Mouse (Mus musculus) frontal cortex, postnatal 14 days (tissue): ENCODE results near the gene Gpn1.
"Not testable (repeated sequence)": the region's sequence is repeated elsewhere in the genome, so short reads cannot be mapped to it uniquely, and the experiment has no call there.

Source experiments
- DNase-seq, 2 experiments: peaks; one replicate each; pipeline ENCODE4 v3.0.0; 2022; ENCODE audit warnings: low spot score in 2 of 2

The Gpn1 gene

GRCm38 (mm10) chr5:31494513-31495297, at the start of gene Gpn1:
Gene Gpn1 (plus strand): TSS chr5:31494741.
- peak; percentile 84 to 91 for DNase-seq

GRCm38 (mm10) chr5:31451336-31451735, 43.2 kb upstream of the Gpn1 start:
- DNase-seq, result no peak

GRCm38 (mm10) chr5:31451878-31452561, 42.5 kb upstream of the Gpn1 start, which contains the start of gene Zfp512:
Gene Zfp512 (plus strand): TSS chr5:31452431.
- peak; percentile 86 to 93 for DNase-seq

- no peak for DNase-seq
Measured at GRCm38 (mm10) chr5:31452562-31452878, 42.0 kb upstream of the Gpn1 start.

GRCm38 (mm10) chr5:31452886-31453410, 41.6 kb upstream of the Gpn1 start:
- DNase-seq, result no peak

GRCm38 (mm10) chr5:31467798-31468197, 26.7 kb upstream of the Gpn1 start:
- no peak for DNase-seq

- no peak for DNase-seq
Measured at GRCm38 (mm10) chr5:31469711-31470110, 24.8 kb upstream of the Gpn1 start.

GRCm38 (mm10) chr5:31470334-31470733, 24.2 kb upstream of the Gpn1 start:
- peak in 1 of 2 experiments; percentile 49 for DNase-seq

GRCm38 (mm10) chr5:31480536-31480935, 14.0 kb upstream of the Gpn1 start:
- DNase-seq, result no peak

GRCm38 (mm10) chr5:31485440-31485839, 9.1 kb upstream of the Gpn1 start, which contains the start of gene 4930548H24Rik:
Gene 4930548H24Rik (plus strand): TSS chr5:31485740.
- DNase-seq, result no peak

- no peak for DNase-seq
Measured at GRCm38 (mm10) chr5:31487889-31488288, 6.7 kb upstream of the Gpn1 start.

- no peak for DNase-seq
Measured at GRCm38 (mm10) chr5:31489116-31489769, 5.3 kb upstream of the Gpn1 start.

GRCm38 (mm10) chr5:31492031-31492430, 2.5 kb upstream of the Gpn1 start:
- no peak for DNase-seq

- DNase-seq, result no peak
Measured at GRCm38 (mm10) chr5:31504843-31505242, 10.3 kb downstream of the Gpn1 start.

- DNase-seq, result no peak
Measured at GRCm38 (mm10) chr5:31512481-31512880, 17.9 kb downstream of the Gpn1 start.

GRCm38 (mm10) chr5:31520556-31520955, 26.0 kb downstream of the Gpn1 start:
- no peak for DNase-seq

GRCm38 (mm10) chr5:31526354-31527116, 32.0 kb downstream of the Gpn1 start, which contains the start of gene Slc4a1ap:
Gene Slc4a1ap (plus strand): TSS chr5:31526995.
- peak; percentile 62 to 68 for DNase-seq

GRCm38 (mm10) chr5:31527117-31527680, 32.7 kb downstream of the Gpn1 start:
- no peak for DNase-seq

- DNase-seq, result not testable (repeated sequence)
Measured at GRCm38 (mm10) chr5:31527707-31528106, 33.2 kb downstream of the Gpn1 start, which contains the start of gene Supt7l. Gene Supt7l (minus strand): TSS chr5:31527807.

GRCm38 (mm10) chr5:31528560-31528959, 34.0 kb downstream of the Gpn1 start:
- no peak for DNase-seq

- no peak for DNase-seq
Measured at GRCm38 (mm10) chr5:31535228-31535627, 40.7 kb downstream of the Gpn1 start.
